Mouse (Mus musculus) cerebellum, adult 11-12 months (tissue): Measurements from ENCODE around the gene Muc3.
"Not testable (repeated sequence)": the region's sequence is repeated elsewhere in the genome, so short reads cannot be mapped to it uniquely, and the experiment has no call there.

Experiments
- DNase-seq: peaks from one replicate; pipeline ENCODE4 v3.0.0; 2022

Gene Muc3

GRCm38 (mm10) chr5:137121280-137121679 is 27.8 kb downstream of the Muc3 start:
- no peak for DNase-seq

DNA sequence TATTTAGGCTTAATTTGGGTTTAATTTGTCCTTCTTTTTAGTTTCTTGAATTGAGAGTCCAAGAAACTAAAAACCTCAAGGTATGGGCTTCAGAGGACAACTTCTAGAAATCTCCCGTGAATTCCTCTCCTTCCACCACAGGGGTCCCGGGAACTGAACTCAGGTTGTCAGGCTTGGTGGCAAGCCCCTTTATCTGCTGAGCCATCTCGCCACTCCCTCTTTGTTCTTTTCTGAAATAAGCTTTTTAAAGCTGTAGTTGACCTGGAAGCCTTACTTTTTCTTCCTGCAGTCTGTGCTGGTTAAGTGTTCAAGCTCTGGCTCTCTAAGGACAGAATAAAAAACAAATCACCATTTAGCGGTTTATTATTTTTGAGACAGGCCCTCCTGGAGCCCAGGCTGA is 30.2 kb downstream of the Muc3 start:
- DNase-seq: no peak

DNA sequence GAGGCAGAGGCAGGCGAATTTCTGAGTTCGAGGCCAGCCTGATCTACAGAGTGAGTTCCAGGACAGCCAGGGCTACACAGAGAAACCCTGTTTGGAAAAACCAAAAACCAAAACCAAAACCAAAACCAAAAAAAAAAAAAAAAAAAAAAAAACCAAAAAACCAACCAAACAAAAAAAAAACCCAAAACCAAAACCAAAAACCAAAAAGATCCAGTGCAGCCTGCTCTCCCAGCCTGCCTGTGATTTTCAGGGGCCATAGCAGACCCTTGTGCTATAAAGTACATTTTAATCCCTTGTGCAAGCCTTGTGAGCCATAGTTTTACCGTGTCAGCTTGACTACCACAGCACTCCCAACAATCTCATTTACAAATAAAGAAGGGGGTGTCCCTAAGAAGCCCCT is 31.1 kb downstream of the Muc3 start:
- not testable (repeated sequence) for DNase-seq

GRCm38 (mm10) chr5:137116987-137117386 is 32.1 kb downstream of the Muc3 start:
- DNase-seq: no peak

GRCm38 (mm10) chr5:137115866-137116847 is 33.0 kb downstream of the Muc3 start, which contains the start of gene Trim56:
Gene Trim56 (minus strand): TSS chr5:137116209.
- DNase-seq: no peak

GRCm38 (mm10) chr5:137114891-137115561 is 34.1 kb downstream of the Muc3 start:
- no peak for DNase-seq

GRCm38 (mm10) chr5:137111542-137112408 is 37.3 kb downstream of the Muc3 start:
- DNase-seq: no peak

DNA sequence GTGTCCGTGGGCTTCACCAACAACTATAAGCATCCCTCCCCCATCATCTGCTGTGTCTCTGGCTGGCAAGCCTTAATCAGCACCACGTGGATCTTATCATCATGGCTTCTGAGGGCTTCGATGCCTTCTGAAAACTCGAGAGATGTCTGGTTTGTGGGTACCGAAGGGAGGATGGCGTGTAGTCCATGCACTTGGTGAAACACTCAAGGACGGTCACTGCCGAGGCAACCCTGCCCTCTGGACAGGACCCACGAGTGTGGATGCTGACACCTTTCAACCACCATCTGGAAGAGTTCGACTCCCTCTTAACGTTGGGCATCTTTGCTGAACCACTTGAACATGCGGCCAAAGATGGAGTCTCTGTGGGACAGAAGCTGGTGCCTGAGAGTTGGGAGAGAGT is 38.3 kb downstream of the Muc3 start:
- DNase-seq: no peak

GRCm38 (mm10) chr5:137109941-137110593 is 39.1 kb downstream of the Muc3 start:
- DNase-seq: no peak

- no peak for DNase-seq
Measured at GRCm38 (mm10) chr5:137108111-137108510, 41.0 kb downstream of the Muc3 start.

DNA sequence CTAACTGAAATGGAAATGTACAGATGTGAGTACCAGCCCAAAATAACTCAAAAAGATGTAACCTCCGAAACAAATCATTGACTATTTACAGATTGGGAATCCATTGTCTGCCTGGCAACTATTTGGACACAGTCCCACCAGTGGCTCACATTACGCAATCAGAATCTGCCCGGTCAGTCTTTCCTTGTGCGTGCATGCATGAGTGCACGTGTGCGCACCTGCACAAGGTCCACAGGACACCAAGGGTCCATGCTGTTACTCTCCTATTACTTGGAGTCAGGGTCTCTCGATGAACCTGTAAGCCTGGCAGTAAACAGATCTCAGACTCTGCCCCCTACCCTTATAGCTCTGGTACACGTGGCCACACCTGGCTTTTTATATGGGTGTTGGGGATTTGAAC is 41.5 kb downstream of the Muc3 start:
- no peak for DNase-seq

- DNase-seq: peak; percentile 50
Measured at GRCm38 (mm10) chr5:137107024-137107423, 42.1 kb downstream of the Muc3 start.

DNA sequence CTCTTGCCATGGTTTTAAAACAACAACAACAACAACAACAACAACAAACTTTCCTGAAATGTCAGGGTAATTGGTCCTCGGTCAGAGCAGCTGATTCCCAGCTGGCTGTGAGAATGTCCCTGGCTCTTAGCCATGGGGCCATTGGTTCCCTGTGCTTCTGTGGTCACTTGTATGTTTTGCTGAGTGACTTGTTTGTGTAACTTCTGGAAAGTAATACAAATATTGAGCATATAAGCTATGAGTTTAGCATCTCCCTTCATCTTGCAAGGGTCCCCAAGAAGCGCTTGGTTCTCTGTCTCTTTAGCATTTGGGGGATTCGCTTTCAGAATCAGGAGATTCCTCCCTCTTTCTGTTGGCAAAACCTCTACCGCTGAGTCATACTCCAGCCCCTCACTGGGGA is 42.7 kb downstream of the Muc3 start:
- DNase-seq: no peak

GRCm38 (mm10) chr5:137103969-137104368 is 45.2 kb downstream of the Muc3 start:
- DNase-seq: no peak

DNA sequence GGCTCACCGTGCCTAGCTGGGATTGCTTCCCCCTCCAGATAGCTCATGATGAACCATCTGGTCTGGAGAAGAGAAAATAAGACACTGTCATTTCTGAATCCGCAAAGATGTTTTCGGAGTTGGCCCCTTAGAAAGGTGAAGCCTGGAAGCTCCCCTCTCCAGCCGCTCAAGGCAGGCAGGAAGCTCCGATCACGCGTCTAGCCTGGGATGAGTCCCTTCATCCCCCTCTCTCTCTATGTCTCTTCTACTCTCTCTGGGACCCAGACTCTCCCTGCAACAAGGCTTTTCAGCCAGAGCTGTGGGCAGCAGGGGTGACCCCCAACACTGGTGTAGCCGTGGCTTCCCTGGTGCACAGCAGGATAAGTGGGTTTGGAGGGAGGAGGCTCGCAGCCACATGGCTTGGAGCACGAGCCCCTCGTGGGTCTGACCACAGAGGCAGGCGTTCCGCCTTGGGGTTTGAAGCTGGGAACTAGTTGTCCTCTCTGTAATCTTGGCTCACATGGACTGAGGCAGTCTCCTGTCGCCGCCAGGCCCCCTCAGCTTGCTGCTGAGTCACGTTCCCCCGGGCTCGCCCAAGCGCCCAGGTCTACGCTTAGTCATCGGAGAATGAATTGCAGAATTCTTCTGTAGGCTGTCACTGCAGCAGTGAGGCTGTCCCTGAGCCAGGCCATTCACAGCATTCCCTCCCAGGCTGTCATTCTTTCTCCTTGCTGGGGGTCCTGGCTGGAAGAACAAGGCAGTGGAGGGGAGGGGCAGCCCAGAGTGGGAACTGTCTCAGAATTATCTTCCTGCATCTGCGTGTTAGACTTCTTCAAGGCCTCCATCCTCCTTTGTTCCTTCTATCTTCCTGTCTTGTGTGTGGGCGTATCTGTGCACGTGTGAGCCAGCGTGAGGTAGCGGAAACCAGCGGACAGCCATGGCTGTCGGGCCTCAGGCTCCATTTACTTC is 46.3 kb downstream of the Muc3 start:
- DNase-seq: no peak

- DNase-seq: no peak
Measured at GRCm38 (mm10) chr5:137102078-137102477, 47.0 kb downstream of the Muc3 start.

DNA sequence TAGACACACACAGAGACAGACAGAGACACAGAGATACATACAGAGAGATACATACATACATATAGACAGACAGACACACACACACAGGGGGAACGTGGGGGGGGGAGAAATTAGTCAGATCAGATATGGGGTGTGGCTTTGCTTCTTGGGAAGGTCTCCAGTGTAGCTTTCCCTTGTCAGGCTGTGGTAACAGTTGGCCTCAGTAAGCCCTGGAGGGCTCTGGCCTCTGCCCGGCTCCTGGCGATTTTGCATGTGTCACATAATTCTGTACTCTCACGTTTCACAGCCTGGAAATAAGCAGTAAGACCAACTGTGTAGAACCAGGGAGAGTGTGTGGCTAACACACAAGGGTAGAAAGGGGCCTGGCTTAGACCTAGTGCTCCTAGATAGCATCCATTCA is 48.5 kb downstream of the Muc3 start:
- DNase-seq: peak; percentile 25

- no peak for DNase-seq
Measured at GRCm38 (mm10) chr5:137098418-137098817, 50.7 kb downstream of the Muc3 start.

GRCm38 (mm10) chr5:137096037-137096436 is 53.1 kb downstream of the Muc3 start:
- DNase-seq: no peak

DNA sequence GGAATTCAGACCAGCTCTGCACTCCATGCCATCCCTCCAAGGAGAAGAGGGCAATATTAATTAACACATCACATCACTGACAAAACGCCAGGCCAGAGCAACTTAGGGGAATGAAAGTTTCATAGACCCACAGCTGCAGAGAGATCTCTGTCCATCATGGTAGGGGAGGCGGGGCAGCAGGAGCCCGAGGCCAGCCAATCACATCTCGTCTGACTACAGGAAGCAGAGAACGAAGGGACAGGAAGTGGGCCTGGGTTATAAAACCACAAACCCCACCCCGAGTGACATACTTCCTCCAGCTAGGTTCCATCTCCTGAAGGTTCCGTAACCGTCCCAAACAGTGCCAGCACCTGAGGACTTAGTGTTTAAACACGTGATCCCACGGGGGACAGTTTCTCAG is 54.0 kb downstream of the Muc3 start:
- DNase-seq: no peak

- no peak for DNase-seq
Measured at GRCm38 (mm10) chr5:137093720-137094119, 55.4 kb downstream of the Muc3 start.
